In the genomic region with DNA sequence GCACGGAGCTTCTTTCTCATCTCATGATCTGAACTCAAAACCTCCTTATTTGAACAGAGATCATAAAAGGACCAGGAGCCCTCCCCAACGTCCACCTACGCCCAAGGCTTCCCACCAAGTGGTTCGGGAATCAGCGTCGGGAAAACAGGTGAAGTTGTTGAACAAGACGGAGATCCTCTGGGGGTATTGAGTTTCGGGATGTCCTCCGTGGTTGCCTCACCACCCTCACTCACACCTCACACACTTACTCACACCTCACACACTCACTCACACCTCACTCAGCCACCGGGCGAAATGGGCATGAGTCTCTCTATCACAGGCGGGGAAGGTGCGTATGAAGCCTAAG, we compare ENCODE assay signal across 9 mouse cellular contexts. TPM values are rescaled to one million over a fixed set of nuclear protein-coding genes. Genes with fewer than 3 reads are reported as not detected.
DNase-seq lines count a peak whose midpoint lies in the region; ATAC-seq and TF ChIP-seq lines count a peak whose summit lies in the region.
"Had no signal": no experiment of that assay in that cellular context is flagged by ENCODE, and none has a peak within 500 bp of the region (broad histone marks: within the 10 kb centered on the region; RNA-seq: fewer than 3 reads in every experiment).

No protein-coding gene starts in this region.

- H3K4me2 ChIP-seq in lung, embryonic 14.5 days: peak overlapping the region; percentile 79
- peak overlapping the region; percentile 31 for H3K4me2 ChIP-seq in embryonic facial prominence, embryonic 15.5 days (replicated peaks)

- peaks cover 61% of the 10 kb centered on the region for H3K27me3 ChIP-seq in lung, embryonic 14.5 days (ENCODE audit: insufficient read depth, low read length)
- peaks cover 79% of the 10 kb centered on the region for H3K27me3 ChIP-seq in embryonic facial prominence, embryonic 15.5 days
- peaks cover 73% of the 10 kb centered on the region for H3K27me3 ChIP-seq in limb, embryonic 10.5 days (ENCODE audit: low read depth, poor library complexity, severe bottlenecking)
- H3K27me3 ChIP-seq in small intestine, adult 2 months (ENCODE audit: control insufficient read depth, insufficient read depth, low read length): peaks cover 59% of the 10 kb centered on the region

- no peak for DNase-seq in lung, embryonic 14.5 days
- no peak for DNase-seq in lung, postnatal 36 days
- no peak for DNase-seq in limb, embryonic 10.5 days (ENCODE audit: low spot score)
- DNase-seq in layer of hippocampus, adult 9-11 months: no peak
- DNase-seq in frontal cortex, adult 2 months (ENCODE audit: extremely low spot score in 1 of 2, low spot score in 1 of 2): no peak
- DNase-seq in adipocyte (ENCODE audit: low spot score): no peak
- DNase-seq: kidney, adult 8-10 months had no signal

- ATAC-seq in lung, embryonic 14.5 days (ENCODE audit: insufficient read depth): no peak
- no peak for ATAC-seq in embryonic facial prominence, embryonic 15.5 days (ENCODE audit: insufficient number of reproducible peaks, low FRiP score, low TSS enrichment, low read depth)

- H3K4me1 ChIP-seq in lung, embryonic 14.5 days (ENCODE audit: insufficient read depth): no peaks in the 10 kb centered on the region; the same call in 1 of the 2 replicates
- H3K4me1 ChIP-seq in embryonic facial prominence, embryonic 15.5 days: peaks cover 16% of the 10 kb centered on the region
- H3K4me1 ChIP-seq in limb, embryonic 10.5 days: peaks cover 27% of the 10 kb centered on the region
- peaks cover 6% of the 10 kb centered on the region; the same call in 1 of the 2 replicates for H3K4me1 ChIP-seq in small intestine, adult 2 months (ENCODE audit: control insufficient read depth, insufficient read depth, insufficient read length, low read length)

- H3K9me3 ChIP-seq in lung, embryonic 14.5 days (ENCODE audit: low read depth, low read length): no peaks in the 10 kb centered on the region
- H3K9me3 ChIP-seq in embryonic facial prominence, embryonic 15.5 days (replicated peaks): no peaks in the 10 kb centered on the region
- H3K9me3 ChIP-seq in limb, embryonic 10.5 days (replicated peaks): no peaks in the 10 kb centered on the region

- no peak overlapping the region for H3K9ac ChIP-seq in lung, embryonic 14.5 days
- H3K9ac ChIP-seq in embryonic facial prominence, embryonic 15.5 days: no peak overlapping the region

- no peak for TF ChIP-seq CTCF in lung, embryonic 14.5 days (IDR thresholded peaks at IDR 0.05; ENCODE audit: low read depth)
- no peak for TF ChIP-seq CTCF in small intestine, adult 2 months (IDR thresholded peaks at IDR 0.05; ENCODE audit: extremely low read depth, insufficient read length, insufficient replicate concordance, low read depth, low read length)

- no peaks in the 10 kb centered on the region for H3K36me3 ChIP-seq in lung, embryonic 14.5 days (ENCODE audit: insufficient read depth)
- H3K36me3 ChIP-seq in embryonic facial prominence, embryonic 15.5 days: no peaks in the 10 kb centered on the region
- H3K36me3 ChIP-seq in limb, embryonic 10.5 days: no peaks in the 10 kb centered on the region
- no peaks in the 10 kb centered on the region for H3K36me3 ChIP-seq in small intestine, adult 2 months (ENCODE audit: control insufficient read depth, insufficient read depth, low read length)

- H3K27ac ChIP-seq in lung, embryonic 14.5 days (ENCODE audit: low read depth): no peak overlapping the region
- H3K27ac ChIP-seq in embryonic facial prominence, embryonic 15.5 days (replicated peaks): no peak overlapping the region
- H3K27ac ChIP-seq in limb, embryonic 10.5 days: no peak overlapping the region
- H3K27ac ChIP-seq in small intestine, adult 2 months (ENCODE audit: insufficient read depth, low read depth, low read length): no peak overlapping the region

- H3K4me3 ChIP-seq in lung, embryonic 14.5 days (ENCODE audit: low read depth, low read length): peak overlapping the region; percentile 45
- peak overlapping the region; percentile 21 for H3K4me3 ChIP-seq in embryonic facial prominence, embryonic 15.5 days (replicated peaks)
- peak overlapping the region; percentile 52 for H3K4me3 ChIP-seq in limb, embryonic 10.5 days
- H3K4me3 ChIP-seq in small intestine, adult 2 months (ENCODE audit: low read depth, low read length): peak overlapping the region; percentile 24

- TF ChIP-seq POLR2A in small intestine, adult 2 months (IDR thresholded peaks at IDR 0.05; ENCODE audit: low read depth, low read length): no peak

- WGBS in lung, embryonic 14.5 days: under 1% methylated on average over 13 of the region's 13 CpGs
- WGBS in embryonic facial prominence, embryonic 15.5 days: under 1% methylated on average over 13 of the region's 13 CpGs
- under 1% methylated on average over 13 of the region's 13 CpGs for WGBS in limb, embryonic 10.5 days
- 9% methylated on average over 13 of the region's 13 CpGs for WGBS in small intestine, adult 2 months

RNA-seq across cellular contexts. Expression of gene Prss16, which starts 12.7 kb away (rescaled TPM):
- polyA plus RNA-seq in lung, embryonic 14.5 days (2014; fragmentation: Nextera tagmentation; extraction: Ambion mirVana): 1.6 and 2.0 TPM in 2 replicates
- polyA plus RNA-seq in embryonic facial prominence, embryonic 15.5 days (2015; fragmentation: Nextera tagmentation; extraction: Ambion mirVana): 1.2 and 1.8 TPM in 2 replicates
- polyA plus RNA-seq in limb, embryonic 10.5 days (2016; fragmentation: Nextera tagmentation; extraction: Ambion mirVana): 0.20 TPM in 1 of 2 replicates, not detected in the other
- polyA plus RNA-seq in small intestine, adult 2 months (2012; rRNA removed): 1.2 and 2.0 TPM in 2 replicates
- polyA plus RNA-seq in frontal cortex, adult 2 months (2012; rRNA removed): 0.56 and 1.4 TPM in 2 replicates

RNA-seq across cellular contexts. Expression of gene Pom121l2, which starts 15.8 kb away (rescaled TPM):
- 0.12 and 0.26 TPM in 2 replicates for polyA plus RNA-seq in lung, embryonic 14.5 days (2014; fragmentation: Nextera tagmentation; extraction: Ambion mirVana)
- 0.29 TPM in 2 replicates for polyA plus RNA-seq in embryonic facial prominence, embryonic 15.5 days (2015; fragmentation: Nextera tagmentation; extraction: Ambion mirVana)
- 0.14 and 0.28 TPM in 2 replicates for polyA plus RNA-seq in limb, embryonic 10.5 days (2016; fragmentation: Nextera tagmentation; extraction: Ambion mirVana)
- polyA plus RNA-seq in small intestine, adult 2 months (2012; rRNA removed): not detected in 2 replicates
- not detected in 2 replicates for polyA plus RNA-seq in frontal cortex, adult 2 months (2012; rRNA removed)

RNA-seq across cellular contexts. Expression of gene Hist1h2ah, which starts 38.6 kb away (rescaled TPM):
- polyA plus RNA-seq in lung, embryonic 14.5 days (2014; fragmentation: Nextera tagmentation; extraction: Ambion mirVana): 21.2 and 21.6 TPM in 2 replicates
- polyA plus RNA-seq in embryonic facial prominence, embryonic 15.5 days (2015; fragmentation: Nextera tagmentation; extraction: Ambion mirVana): 2.8 and 17.2 TPM in 2 replicates
- polyA plus RNA-seq in limb, embryonic 10.5 days (2016; fragmentation: Nextera tagmentation; extraction: Ambion mirVana): 7.3 and 8.5 TPM in 2 replicates
- polyA plus RNA-seq in small intestine, adult 2 months (2012; rRNA removed): 106 and 238 TPM in 2 replicates
- 0.80 TPM in 1 of 2 replicates, not detected in the other for polyA plus RNA-seq in frontal cortex, adult 2 months (2012; rRNA removed)

RNA-seq across cellular contexts. Expression of gene Hist1h2bk, which starts 38.9 kb away (rescaled TPM):
- polyA plus RNA-seq in lung, embryonic 14.5 days (2014; fragmentation: Nextera tagmentation; extraction: Ambion mirVana): 8.6 and 11.7 TPM in 2 replicates
- 3.1 and 4.0 TPM in 2 replicates for polyA plus RNA-seq in embryonic facial prominence, embryonic 15.5 days (2015; fragmentation: Nextera tagmentation; extraction: Ambion mirVana)
- polyA plus RNA-seq in limb, embryonic 10.5 days (2016; fragmentation: Nextera tagmentation; extraction: Ambion mirVana): 10.3 and 11.8 TPM in 2 replicates
- polyA plus RNA-seq in small intestine, adult 2 months (2012; rRNA removed): 34.9 and 41.4 TPM in 2 replicates
- 0.36 and 0.65 TPM in 2 replicates for polyA plus RNA-seq in frontal cortex, adult 2 months (2012; rRNA removed)

RNA-seq across cellular contexts. Expression of gene Hist1h4i, which starts 44.3 kb away (rescaled TPM):
- polyA plus RNA-seq in lung, embryonic 14.5 days (2014; fragmentation: Nextera tagmentation; extraction: Ambion mirVana): 26.4 and 26.7 TPM in 2 replicates
- polyA plus RNA-seq in embryonic facial prominence, embryonic 15.5 days (2015; fragmentation: Nextera tagmentation; extraction: Ambion mirVana): 17.5 and 20.6 TPM in 2 replicates
- 27.4 and 36.3 TPM in 2 replicates for polyA plus RNA-seq in limb, embryonic 10.5 days (2016; fragmentation: Nextera tagmentation; extraction: Ambion mirVana)
- polyA plus RNA-seq in small intestine, adult 2 months (2012; rRNA removed): 6.3 and 10.1 TPM in 2 replicates
- polyA plus RNA-seq in frontal cortex, adult 2 months (2012; rRNA removed): 12.2 and 13.3 TPM in 2 replicates
